Mouse (Mus musculus) liver, embryonic 11.5 days (tissue): Measurements from ENCODE around the gene Golga7b. TPM values are rescaled to one million over a fixed set of nuclear protein-coding genes. Genes with fewer than 3 reads are reported as not detected.

Experiments
- ATAC-seq: fragments of 200-750 bp; cut with Nextera tagmentation; replicated peaks from 2 replicates; pipeline ENCODE4 v1.8.0; 2017; ENCODE audit warnings: moderate number of reproducible peaks, mild to moderate bottlenecking, moderate TSS enrichment, moderate library complexity; ENCODE audit not compliant: low FRiP score
- DNase-seq: peaks from one replicate; pipeline ENCODE4 v3.0.0-alpha.2; 2017; ENCODE audit warnings: low spot score
- H3K27ac ChIP-seq: fragments of 300-500 bp; sonication (generic); 2 replicates; pipeline ENCODE4 v1.5.1; 2014; ENCODE audit warnings: mild to moderate bottlenecking, low read depth, low read length, control low read depth
- H3K27me3 ChIP-seq: fragments of 300-500 bp; sonication (generic); replicated peaks from 2 replicates; pipeline ENCODE4 v1.6.1; 2014; ENCODE audit warnings: low read length, mixed read lengths; ENCODE audit not compliant: control insufficient read depth, insufficient read depth
- H3K36me3 ChIP-seq: fragments of 300-500 bp; sonication (generic); 2 replicates; pipeline ENCODE4 v1.6.1; 2014; ENCODE audit warnings: mild to moderate bottlenecking, low read length, moderate library complexity, mixed read lengths; ENCODE audit not compliant: control insufficient read depth, insufficient read depth
- H3K4me1 ChIP-seq: fragments of 300-500 bp; sonication (generic); replicated peaks from 2 replicates; pipeline ENCODE4 v1.6.1; 2014; ENCODE audit warnings: low read length, mixed read lengths; ENCODE audit not compliant: control insufficient read depth, insufficient read depth
- H3K4me2 ChIP-seq: fragments of 300-500 bp; sonication (generic); 2 replicates; pipeline ENCODE4 v1.6.1; 2014; ENCODE audit warnings: mild to moderate bottlenecking, control low read depth, moderate library complexity
- H3K4me3 ChIP-seq: fragments of 300-500 bp; sonication (generic); 2 replicates; pipeline ENCODE4 v1.5.1; 2014; ENCODE audit warnings: low read depth, low read length, control low read depth
- H3K9ac ChIP-seq: fragments of 300-500 bp; sonication (generic); 2 replicates; pipeline ENCODE4 v1.6.1; 2014; ENCODE audit warnings: low read depth, low read length, control low read depth
- H3K9me3 ChIP-seq: fragments of 300-500 bp; sonication (generic); 2 replicates; pipeline ENCODE4 v1.6.1; 2016; ENCODE audit warnings: low read length, inconsistent platforms, mixed read lengths; ENCODE audit not compliant: control insufficient read depth
- WGBS: fragments of 180-500 bp; shearing (Covaris S2); extraction: QIAGEN DNeasy Blood & Tissue Kit; methylation state at CpG from one replicate; pipeline ENCODE4 v1.1.7; 2014; 5-methylcytosine and 5-hydroxymethylcytosine counted together
- polyA plus RNA-seq: library from polyadenylated mRNA; unstranded; fragments of >200 nt; fragmentation: Nextera tagmentation; extraction: Ambion mirVana; gene quantifications from 2 replicates; pipeline ENCODE4 v1.2.1, GENCODE M21; 2014

Golga7b gene
- not detected in 2 replicates for polyA plus RNA-seq

GRCm38 (mm10) chr19:42247519-42247918 lies at the start of gene Golga7b:
Gene Golga7b (plus strand): TSS chr19:42247574.
- no peak within 1 kb of the TSS for H3K9ac ChIP-seq
- no peaks in the 10 kb centered on the region for H3K4me1 ChIP-seq
- H3K27me3 ChIP-seq = no peaks in the 10 kb centered on the region; the same call in 1 of the 2 replicates
- H3K9me3 ChIP-seq = no peaks in the 10 kb centered on the region
- no peaks in the 10 kb centered on the region for H3K36me3 ChIP-seq
- 57% methylated on average over 3 of the region's 3 CpGs for WGBS
- DNase-seq (no peak), ATAC-seq (no peak)
- H3K4me3 ChIP-seq = no peak within 1 kb of the TSS
- no peak within 1 kb of the TSS for H3K4me2 ChIP-seq
- no peak within 1 kb of the TSS for H3K27ac ChIP-seq

- H3K4me1 ChIP-seq = 0 out of 2 replicates have a peak, but pooled peaks cover 4% of the 10 kb centered on the region
- no peak overlapping the region for H3K27ac ChIP-seq
- H3K9ac ChIP-seq = no peak overlapping the region
- DNase-seq = no peak
- H3K27me3 ChIP-seq = peaks cover 54% of the 10 kb centered on the region
- H3K36me3 ChIP-seq = no peaks in the 10 kb centered on the region
- no peaks in the 10 kb centered on the region for H3K9me3 ChIP-seq
- no peak overlapping the region for H3K4me2 ChIP-seq
- WGBS = 52% methylated on average over 11 of the region's 11 CpGs
- ATAC-seq = no peak
- H3K4me3 ChIP-seq = no peak overlapping the region
Observed at GRCm38 (mm10) chr19:42198026-42198425, 49.3 kb upstream of the Golga7b start.

- no peak for ATAC-seq
Observed at GRCm38 (mm10) chr19:42201696-42202381, 45.5 kb upstream of the Golga7b start, which contains the start of gene Sfrp5. Gene Sfrp5 (minus strand): TSS chr19:42202252.

GRCm38 (mm10) chr19:42202467-42202866 lies 44.9 kb upstream of the Golga7b start:
- Histone ChIP-seq H3K4me3 (no peak overlapping the region), H3K9me3 (no peaks in the 10 kb centered on the region), H3K27ac (no peak overlapping the region), H3K9ac (no peak overlapping the region), H3K4me1 (0 out of 2 replicates have a peak, but pooled peaks cover 4% of the 10 kb centered on the region), H3K4me2 (peak overlapping the region; percentile 56; the same call in 1 of the 2 replicates), H3K36me3 (no peaks in the 10 kb centered on the region), H3K27me3 (peaks cover 66% of the 10 kb centered on the region)
- DNase-seq (no peak), ATAC-seq (no peak)
- 31% methylated on average over 8 of the region's 8 CpGs for WGBS

More at GRCm38 (mm10) chr19:42201696-42202381, 45.5 kb upstream of the Golga7b start, which contains the start of gene Sfrp5:
- DNase-seq = peak; percentile 51
- Histone ChIP-seq H3K4me3 (peak within 1 kb of the TSS; percentile 30), H3K9ac (no peak within 1 kb of the TSS), H3K27me3 (peaks cover 68% of the 10 kb centered on the region), H3K9me3 (no peaks in the 10 kb centered on the region), H3K27ac (no peak within 1 kb of the TSS), H3K4me1 (0 out of 2 replicates have a peak, but pooled peaks cover 4% of the 10 kb centered on the region), H3K36me3 (no peaks in the 10 kb centered on the region), H3K4me2 (peak within 1 kb of the TSS; percentile 56)
- 1% methylated on average over 60 of the region's 60 CpGs for WGBS

- WGBS = 77% methylated on average over 4 of the region's 4 CpGs
- DNase-seq (no peak), ATAC-seq (no peak)
- Histone ChIP-seq H3K4me1 (0 out of 2 replicates have a peak, but pooled peaks cover 4% of the 10 kb centered on the region), H3K36me3 (no peaks in the 10 kb centered on the region), H3K9ac (no peak overlapping the region), H3K9me3 (no peaks in the 10 kb centered on the region), H3K27ac (no peak overlapping the region), H3K4me2 (no peak overlapping the region), H3K4me3 (no peak overlapping the region), H3K27me3 (peaks cover 51% of the 10 kb centered on the region)
Observed at GRCm38 (mm10) chr19:42204306-42204705, 43.1 kb upstream of the Golga7b start.

- no peak overlapping the region for H3K27ac ChIP-seq
- DNase-seq (no peak), ATAC-seq (no peak)
- 0 out of 2 replicates have a peak, but pooled peaks cover 4% of the 10 kb centered on the region for H3K4me1 ChIP-seq
- WGBS = 79% methylated on average over 8 of the region's 8 CpGs
- no peak overlapping the region for H3K9ac ChIP-seq
- no peak overlapping the region for H3K4me2 ChIP-seq
- no peak overlapping the region for H3K4me3 ChIP-seq
- H3K36me3 ChIP-seq = no peaks in the 10 kb centered on the region
- H3K9me3 ChIP-seq = no peaks in the 10 kb centered on the region
- peaks cover 42% of the 10 kb centered on the region for H3K27me3 ChIP-seq
Observed at GRCm38 (mm10) chr19:42205201-42205600, 42.2 kb upstream of the Golga7b start.

- H3K4me1 ChIP-seq = no peaks in the 10 kb centered on the region
- DNase-seq (no peak), ATAC-seq (no peak)
- H3K4me2 ChIP-seq = no peak overlapping the region
- H3K9me3 ChIP-seq = no peaks in the 10 kb centered on the region
- no peak overlapping the region for H3K27ac ChIP-seq
- no peak overlapping the region for H3K9ac ChIP-seq
- no peaks in the 10 kb centered on the region for H3K36me3 ChIP-seq
- 73% methylated on average over 7 of the region's 7 CpGs for WGBS
- no peak overlapping the region for H3K4me3 ChIP-seq
- peaks cover 3% of the 10 kb centered on the region for H3K27me3 ChIP-seq
Observed at GRCm38 (mm10) chr19:42209485-42209884, 37.9 kb upstream of the Golga7b start.

GRCm38 (mm10) chr19:42209976-42210375 lies 37.4 kb upstream of the Golga7b start:
- WGBS = 65% methylated on average over 6 of the region's 6 CpGs
- H3K4me2 ChIP-seq = no peak overlapping the region
- no peaks in the 10 kb centered on the region for H3K9me3 ChIP-seq
- no peak overlapping the region for H3K27ac ChIP-seq
- H3K4me3 ChIP-seq = no peak overlapping the region
- H3K4me1 ChIP-seq = no peaks in the 10 kb centered on the region
- no peaks in the 10 kb centered on the region for H3K36me3 ChIP-seq
- ATAC-seq (no peak), DNase-seq (no peak)
- no peak overlapping the region for H3K9ac ChIP-seq
- H3K27me3 ChIP-seq = no peaks in the 10 kb centered on the region; the same call in 1 of the 2 replicates

- no peak for DNase-seq
- Histone ChIP-seq H3K4me2 (no peak overlapping the region), H3K9ac (no peak overlapping the region), H3K9me3 (no peaks in the 10 kb centered on the region), H3K27me3 (no peaks in the 10 kb centered on the region), H3K36me3 (no peaks in the 10 kb centered on the region), H3K4me3 (no peak overlapping the region), H3K4me1 (no peaks in the 10 kb centered on the region), H3K27ac (no peak overlapping the region)
- 25% methylated on average over 8 of the region's 8 CpGs for WGBS
- ATAC-seq = no peak
Observed at GRCm38 (mm10) chr19:42211936-42212335, 35.4 kb upstream of the Golga7b start.
